Mouse (Mus musculus) heart, adult 2 months (tissue): ENCODE data around the gene Sgsm3. TPM values are rescaled to one million over a fixed set of nuclear protein-coding genes. Genes with fewer than 3 reads are reported as not detected.
A peak's percentile ranks its signal among the peaks of the same experiment; 100 is the strongest.

Experiments used
- DNase-seq, 2 experiments: peaks; one replicate each; pipeline ENCODE4 v3.0.0; 2021
- H3K27ac ChIP-seq: fragments of 200-600 bp; 2 replicates; pipeline ENCODE4 v1.8.1; 2022
- H3K27me3 ChIP-seq: fragments of 200-500 bp; 2 replicates; pipeline ENCODE4 v1.6.1; 2012; ENCODE audit warnings: mild to moderate bottlenecking, low read length, inconsistent platforms, mixed read lengths; ENCODE audit not compliant: control insufficient read depth, insufficient read depth
- H3K36me3 ChIP-seq: fragments of 200-500 bp; 2 replicates; pipeline ENCODE4 v1.6.1; 2012; ENCODE audit warnings: low read length, inconsistent platforms; ENCODE audit not compliant: control insufficient read depth, insufficient read depth
- H3K4me1 ChIP-seq: fragments of 200-500 bp; 2 replicates; pipeline ENCODE4 v1.6.1; 2011; ENCODE audit warnings: low read length; ENCODE audit not compliant: control insufficient read depth, insufficient read depth
- H3K4me3 ChIP-seq: fragments of 200-600 bp; 2 replicates; pipeline ENCODE4 v1.8.1; 2022
- H3K79me2 ChIP-seq: fragments of 200-500 bp; replicated peaks from 2 replicates; pipeline ENCODE4 v1.6.1; 2012; ENCODE audit warnings: mild to moderate bottlenecking, inconsistent platforms, low read length, moderate library complexity, mixed read lengths; ENCODE audit not compliant: control insufficient read depth, insufficient read depth
- H3K9ac ChIP-seq: fragments of 200-500 bp; 2 replicates; pipeline ENCODE4 v1.6.1; 2012; ENCODE audit warnings: low read depth, mild to moderate bottlenecking, control low read depth, inconsistent platforms, low read length, mixed read lengths
- CTCF ChIP-seq: fragments of 200-600 bp; IDR thresholded peaks from 2 replicates; pipeline ENCODE4 v1.8.1; 2022; ENCODE audit warnings: antibody characterized with exemption, mild to moderate bottlenecking, moderate library complexity
- EP300 ChIP-seq: fragments of 200-500 bp; IDR thresholded peaks from 2 replicates; pipeline ENCODE4 v1.6.1; 2011; ENCODE audit warnings: low read depth, low read length, control low read depth; ENCODE audit not compliant: insufficient read depth
- POLR2A ChIP-seq: fragments of 200-500 bp; IDR thresholded peaks from 2 replicates; pipeline ENCODE4 v1.6.1; 2011; ENCODE audit warnings: mild to moderate bottlenecking, low read depth, low read length, control low read depth; ENCODE audit not compliant: insufficient read depth
- WGBS: fragments of 180-500 bp; shearing (Covaris S2); methylation state at CpG from one replicate; pipeline ENCODE4 v1.1.7; 2018; 5-methylcytosine and 5-hydroxymethylcytosine counted together
- intact Hi-C: fragments of 180-260 bp; cut with DNase I; formaldehyde crosslinking; loops from one replicate; pipeline ENCODE4 v1.15.1; 2025
- polyA plus RNA-seq: library from polyadenylated mRNA; depleted of rRNA; stranded (reverse); fragments of >200 nt; gene quantifications from 2 replicates; pipeline ENCODE4 v1.2.3, GENCODE M21; 2012
- total RNA-seq, 2 experiments: library from RNA; stranded (reverse); gene quantifications; 2 replicates each; pipeline ENCODE4 v1.2.3; 2021

The Sgsm3 gene
- total and polyA plus RNA-seq, 3 experiments, result 14.0 to 16.2 (median 14.2) TPM

DNA sequence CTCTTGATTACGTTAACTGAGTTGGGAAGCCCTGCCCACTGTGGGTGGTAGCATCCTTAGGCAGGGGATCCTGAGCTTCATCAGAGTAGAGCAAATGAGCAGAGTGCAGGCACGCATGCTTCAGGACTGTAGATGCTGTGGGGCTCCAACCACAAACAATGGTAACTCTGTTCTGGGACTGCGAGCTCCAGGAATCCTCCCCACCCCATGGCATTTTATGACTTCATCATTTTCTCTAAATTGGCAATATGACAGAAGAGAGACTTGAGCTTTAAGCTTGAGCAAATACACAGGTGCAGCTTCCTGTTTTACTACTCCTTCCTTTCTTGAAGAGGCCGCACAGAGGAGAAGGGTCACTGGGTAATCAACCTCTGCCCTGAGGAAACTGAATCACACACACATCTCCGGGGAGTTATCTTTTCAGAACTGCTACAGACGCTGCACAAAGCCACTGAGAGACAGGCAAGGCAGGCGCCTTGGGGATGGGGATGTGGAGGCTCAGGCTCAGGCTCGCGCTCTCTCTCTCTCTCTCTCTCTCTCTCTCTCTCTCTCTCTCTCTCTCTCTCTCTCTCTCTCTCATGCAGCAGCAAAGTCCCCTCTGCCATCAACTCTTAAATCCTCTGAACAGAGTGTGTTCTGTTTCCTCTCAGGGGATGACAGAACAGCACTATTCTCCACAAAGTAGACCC, 55.5 kb downstream of the Sgsm3 start:
- peaks cover 26% of the 10 kb centered on the region for H3K4me1 ChIP-seq
- WGBS, result 41% methylated on average over 9 of the region's 9 CpGs
- TF ChIP-seq CTCF, result no peak
- TF ChIP-seq EP300, result no peak
- no peak overlapping the region for H3K4me3 ChIP-seq
- intact Hi-C loops, result no loop called here
- no peaks in the 10 kb centered on the region for H3K79me2 ChIP-seq
- no peak overlapping the region for H3K27ac ChIP-seq
- H3K27me3 ChIP-seq, result no peaks in the 10 kb centered on the region
- no peak for DNase-seq
- no peak overlapping the region for H3K9ac ChIP-seq
- H3K36me3 ChIP-seq, result no peaks in the 10 kb centered on the region

DNA sequence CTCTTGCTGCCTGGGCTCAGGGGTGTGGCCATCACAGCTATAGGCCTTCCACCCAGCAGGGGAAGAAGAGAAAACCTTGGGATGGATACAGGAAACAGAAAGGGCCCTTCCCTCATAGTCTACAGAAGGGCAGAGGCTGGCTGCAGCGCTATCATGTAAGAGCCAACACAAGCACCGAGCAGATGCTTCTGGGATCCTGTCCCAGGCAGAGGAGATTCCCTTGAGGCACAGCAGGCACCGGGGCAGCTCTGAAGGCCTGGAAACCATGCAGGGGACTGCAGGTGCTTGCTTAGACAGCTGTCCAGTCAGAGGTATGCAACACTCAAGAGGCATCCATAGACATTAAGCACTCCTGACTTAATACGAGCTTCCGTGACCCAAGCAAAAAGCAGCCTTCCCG, 56.6 kb downstream of the Sgsm3 start:
- no peak overlapping the region for H3K4me3 ChIP-seq
- 55% methylated on average over 6 of the region's 6 CpGs for WGBS
- H3K79me2 ChIP-seq, result no peaks in the 10 kb centered on the region
- H3K27me3 ChIP-seq, result no peaks in the 10 kb centered on the region
- H3K36me3 ChIP-seq, result no peaks in the 10 kb centered on the region
- TF ChIP-seq EP300 (no peak), POLR2A (no peak), CTCF (no peak)
- peak overlapping the region; percentile 18 for H3K27ac ChIP-seq
- H3K4me1 ChIP-seq, result peaks cover 26% of the 10 kb centered on the region
- no peak overlapping the region for H3K9ac ChIP-seq
- intact Hi-C loops, result no loop called here
- no peak for DNase-seq

DNA sequence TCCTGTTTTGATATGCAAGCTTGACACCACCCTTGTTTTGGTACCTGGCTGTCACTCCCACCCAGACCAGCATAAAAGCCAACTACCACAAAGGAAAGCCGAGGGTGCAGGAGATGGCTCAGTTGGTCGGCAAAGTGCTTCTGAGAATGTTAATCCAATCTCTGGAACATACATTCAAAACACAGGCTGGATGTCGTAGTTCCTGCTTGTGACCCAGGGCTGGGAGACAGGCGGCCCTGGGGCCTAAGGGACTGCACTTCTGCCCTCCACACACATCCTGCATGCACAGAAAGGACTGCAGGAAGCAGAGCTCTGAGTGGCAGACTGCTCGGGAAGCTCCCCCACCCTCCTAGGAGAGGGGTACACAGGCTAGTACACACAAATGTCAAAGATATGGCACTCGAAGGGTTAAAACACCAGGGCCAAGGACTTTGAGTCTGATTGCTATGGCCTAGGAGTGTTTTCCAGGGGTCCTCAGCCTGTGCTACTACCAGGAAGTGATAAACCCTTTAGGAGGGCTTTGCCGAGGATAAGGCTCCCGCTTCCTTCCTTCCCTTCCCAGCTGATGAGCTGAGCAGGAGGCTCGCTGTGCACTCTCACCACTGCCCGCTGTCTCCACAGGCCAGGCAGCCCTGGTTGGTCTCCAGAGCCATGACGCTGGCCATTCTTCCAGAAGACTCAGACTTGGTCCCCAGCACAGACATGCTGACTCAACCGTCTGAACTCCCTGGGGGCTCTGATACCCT, 58.0 kb downstream of the Sgsm3 start:
- 37% methylated on average over 12 of the region's 12 CpGs for WGBS
- intact Hi-C loops, result no loop called here

GRCm38 (mm10) chr15:81038419-81038818, 60.9 kb downstream of the Sgsm3 start:
- WGBS, result 86% methylated on average over 5 of the region's 5 CpGs
- intact Hi-C loops, result no loop called here
- DNase-seq, result no peak
- Histone ChIP-seq H3K9ac (no peak overlapping the region), H3K79me2 (0 out of 2 replicates have a peak, but pooled peaks cover 1% of the 10 kb centered on the region), H3K4me3 (no peak overlapping the region), H3K27me3 (no peaks in the 10 kb centered on the region), H3K27ac (no peak overlapping the region), H3K36me3 (no peaks in the 10 kb centered on the region), H3K4me1 (peaks cover 18% of the 10 kb centered on the region)
- TF ChIP-seq CTCF (no peak), POLR2A (no peak), EP300 (no peak)

More for the DNA sequence above, 58.0 kb downstream of the Sgsm3 start:
- peak; percentile 33 to 37 for DNase-seq
- no peak for TF ChIP-seq POLR2A
- no peak for TF ChIP-seq CTCF
- no peak for TF ChIP-seq EP300
- peak overlapping the region; percentile 8; the same call in 1 of the 2 replicates for H3K27ac ChIP-seq
- no peaks in the 10 kb centered on the region for H3K79me2 ChIP-seq
- H3K27me3 ChIP-seq, result no peaks in the 10 kb centered on the region
- no peak overlapping the region for H3K9ac ChIP-seq
- no peaks in the 10 kb centered on the region for H3K36me3 ChIP-seq
- no peak overlapping the region for H3K4me3 ChIP-seq
- H3K4me1 ChIP-seq, result peaks cover 26% of the 10 kb centered on the region

- Histone ChIP-seq H3K79me2 (0 out of 2 replicates have a peak, but pooled peaks cover 1% of the 10 kb centered on the region), H3K4me3 (no peak overlapping the region), H3K27me3 (no peaks in the 10 kb centered on the region), H3K4me1 (no peaks in the 10 kb centered on the region), H3K36me3 (no peaks in the 10 kb centered on the region), H3K9ac (no peak overlapping the region), H3K27ac (no peak overlapping the region)
- 86% methylated on average over 4 of the region's 4 CpGs for WGBS
- no peak for TF ChIP-seq POLR2A
- no peak for TF ChIP-seq EP300
- TF ChIP-seq CTCF, result no peak
- DNase-seq, result no peak
- intact Hi-C loops, result no loop called here
These were observed 64.2 kb downstream of the Sgsm3 start for GRCm38 (mm10) chr15:81041767-81042166.

DNA sequence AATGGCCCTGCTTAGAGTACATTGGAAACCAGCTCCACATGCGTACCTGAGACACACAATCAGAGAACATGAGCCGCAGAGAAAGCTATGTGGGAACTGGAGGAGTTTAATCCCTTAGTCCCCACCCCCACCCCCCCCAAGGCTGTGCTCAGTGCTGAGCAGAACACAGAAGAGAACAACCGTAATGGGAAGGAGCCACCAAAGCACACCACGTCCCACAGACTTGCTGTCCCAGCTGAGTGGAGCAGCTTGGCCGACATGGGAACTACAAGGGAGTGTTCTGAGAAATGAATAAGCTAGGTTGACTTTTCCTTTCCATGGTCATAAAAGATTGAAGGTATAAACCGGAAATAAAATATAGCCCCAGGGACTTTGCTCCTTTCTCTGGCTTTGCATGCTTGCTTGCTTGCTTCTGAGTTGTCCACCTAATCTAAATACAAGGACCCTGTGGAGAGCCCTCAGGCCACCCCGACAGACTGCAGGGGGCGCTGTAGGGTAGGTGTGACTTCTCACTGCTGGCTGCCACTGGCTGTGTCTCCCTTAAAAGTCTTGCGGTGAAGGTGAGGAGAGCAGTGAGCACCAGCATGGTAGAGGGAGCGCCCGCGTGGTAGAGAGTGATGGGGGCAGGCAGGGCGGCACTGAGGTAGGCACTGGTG, 64.8 kb downstream of the Sgsm3 start:
- Histone ChIP-seq H3K36me3 (no peaks in the 10 kb centered on the region), H3K4me1 (no peaks in the 10 kb centered on the region), H3K79me2 (0 out of 2 replicates have a peak, but pooled peaks cover 1% of the 10 kb centered on the region), H3K27ac (no peak overlapping the region), H3K27me3 (no peaks in the 10 kb centered on the region), H3K4me3 (no peak overlapping the region), H3K9ac (no peak overlapping the region)
- intact Hi-C loops, result no loop called here
- no peak for TF ChIP-seq EP300
- TF ChIP-seq POLR2A, result no peak
- peak; percentile 51 for TF ChIP-seq CTCF
- WGBS, result 74% methylated on average over 13 of the region's 13 CpGs
- DNase-seq, result no peak
